Mouse (Mus musculus) cerebellum, adult 2 months (tissue): Measurements from ENCODE around the gene Cadm2.

Experiments
- CTCF ChIP-seq: fragments of 200-500 bp; IDR thresholded peaks from 2 replicates; pipeline ENCODE4 v1.5.1; 2011; ENCODE audit warnings: low read depth, mild to moderate bottlenecking, control low read depth, low read length, moderate library complexity, borderline replicate concordance; ENCODE audit not compliant: insufficient read depth
- POLR2A ChIP-seq: fragments of 200-500 bp; IDR thresholded peaks from 2 replicates; pipeline ENCODE4 v1.6.1; 2011; ENCODE audit warnings: low read length, control low read depth, borderline replicate concordance; ENCODE audit not compliant: insufficient read depth

DNA sequence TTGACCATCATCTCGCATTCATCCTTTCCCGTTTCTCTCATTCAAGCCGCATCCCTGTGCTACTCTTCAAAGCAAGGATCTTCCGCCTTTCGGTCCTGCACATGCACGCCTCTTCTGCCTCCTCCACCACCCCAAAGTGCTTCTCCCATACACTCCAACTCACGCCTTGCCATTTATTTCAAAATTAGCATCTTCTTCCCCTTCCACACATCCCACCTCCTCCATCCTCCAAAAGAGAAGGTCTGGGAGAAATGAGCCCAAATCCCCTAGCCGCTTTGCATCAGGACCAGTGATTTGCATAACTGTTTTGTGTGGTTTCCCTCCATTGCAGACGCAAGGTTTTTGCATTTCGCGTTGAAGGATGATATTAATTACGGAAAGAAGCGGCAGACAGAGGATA, 1.9 kb downstream of the Cadm2 start:
- TF ChIP-seq CTCF (no peak), POLR2A (no peak)
